Mouse (Mus musculus): ENCODE measurements at regions not wholly inside any gene's neighbourhood (a gene's known extent, or its start where the extent isn't known, plus 50 kb on each side); places are given as distances from the start of the nearest gene placed in this dataset.

DNA sequence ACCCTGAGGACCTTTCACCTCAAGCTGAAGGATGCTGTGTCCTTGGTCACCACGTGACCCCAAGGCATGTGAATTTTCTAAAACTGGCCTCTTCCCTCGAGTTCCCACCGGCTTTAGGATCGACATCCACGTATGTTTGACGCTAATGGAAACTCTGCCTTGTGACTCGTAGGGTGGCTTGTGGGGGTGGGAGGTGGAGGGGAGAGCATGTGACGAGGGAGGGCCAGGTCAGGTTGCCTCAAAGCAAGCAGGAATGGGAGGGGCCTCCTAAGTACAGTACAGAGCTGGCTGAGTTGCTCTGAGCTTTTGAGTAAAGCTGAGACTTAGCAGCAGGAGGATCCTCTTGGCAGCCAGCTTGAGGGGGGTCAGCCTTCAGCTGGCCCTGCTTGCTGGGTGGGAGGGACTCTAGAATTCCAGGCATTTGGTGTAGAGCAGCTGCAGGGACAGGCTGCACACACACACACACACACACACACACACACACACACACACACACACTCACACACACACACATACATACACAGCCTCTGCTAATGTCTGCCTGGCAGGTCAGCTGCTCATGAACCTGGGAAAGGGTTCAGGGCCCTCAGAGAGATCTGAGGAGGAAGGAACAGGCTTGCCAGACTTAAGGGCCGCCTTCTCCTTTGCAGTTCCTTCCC lies 78.5 kb downstream of the Sik1 start:
- no peak for DNase-seq

DNA sequence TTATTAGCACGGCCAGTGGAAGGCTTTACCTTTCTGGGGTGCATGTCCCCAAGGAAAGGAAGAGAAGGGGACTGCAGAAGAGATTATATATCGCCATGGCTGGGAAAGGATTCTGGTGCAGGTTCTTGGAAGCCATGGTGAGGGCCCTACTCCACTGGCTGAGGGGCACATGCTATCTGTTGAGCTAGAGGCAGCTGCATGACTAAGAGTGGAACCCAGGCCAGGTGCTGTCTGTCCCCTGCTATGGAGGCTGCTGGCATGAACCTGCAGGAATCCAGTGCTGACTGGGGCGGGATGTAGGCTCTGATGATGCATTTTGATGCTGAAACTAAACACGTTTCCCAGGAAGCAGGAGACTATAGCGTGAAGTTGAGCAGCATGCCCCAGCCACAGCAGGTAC lies 77.9 kb downstream of the Sik1 start:
- no peak for DNase-seq

DNA sequence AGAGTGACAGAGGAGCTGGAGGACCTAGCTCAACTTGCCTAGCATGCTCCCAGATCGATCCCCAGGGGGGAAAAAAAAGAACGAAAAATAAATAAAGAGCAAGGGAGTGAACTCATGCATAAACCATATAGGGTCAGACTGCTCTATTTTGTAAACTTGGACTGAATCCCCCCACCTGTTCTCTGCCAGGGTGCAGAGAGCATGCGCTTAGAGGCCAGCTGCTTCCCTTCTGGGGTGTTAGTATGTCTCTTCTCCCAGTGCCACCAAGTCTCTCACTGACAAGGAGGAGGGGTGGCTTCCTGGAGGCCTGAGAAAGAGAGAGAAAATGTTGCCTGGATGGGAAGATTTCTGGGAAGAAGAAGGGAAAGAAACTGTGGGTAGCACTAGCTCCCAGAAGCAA lies 76.1 kb downstream of the Sik1 start:
- no peak for DNase-seq

DNA sequence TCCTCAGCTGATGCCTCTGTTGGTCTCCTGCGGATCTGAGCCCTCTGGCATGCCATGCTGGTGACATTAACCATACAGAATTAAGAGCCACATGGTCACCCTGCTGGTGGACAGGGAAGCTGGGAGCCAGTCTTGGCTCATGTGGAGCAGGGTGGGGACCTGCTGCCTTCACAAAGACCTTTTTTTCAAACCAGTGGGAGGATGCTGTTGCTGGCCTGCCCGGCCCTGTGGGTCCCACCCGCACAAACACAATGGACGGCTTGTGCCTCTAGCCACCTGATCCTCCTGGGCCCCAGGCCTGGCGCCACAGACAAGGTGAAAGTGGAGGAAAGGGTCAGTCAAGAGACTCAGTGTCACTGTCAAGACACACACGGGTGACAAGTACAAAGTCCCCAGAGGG lies 73.4 kb downstream of the Sik1 start:
- DNase-seq = no peak

DNA sequence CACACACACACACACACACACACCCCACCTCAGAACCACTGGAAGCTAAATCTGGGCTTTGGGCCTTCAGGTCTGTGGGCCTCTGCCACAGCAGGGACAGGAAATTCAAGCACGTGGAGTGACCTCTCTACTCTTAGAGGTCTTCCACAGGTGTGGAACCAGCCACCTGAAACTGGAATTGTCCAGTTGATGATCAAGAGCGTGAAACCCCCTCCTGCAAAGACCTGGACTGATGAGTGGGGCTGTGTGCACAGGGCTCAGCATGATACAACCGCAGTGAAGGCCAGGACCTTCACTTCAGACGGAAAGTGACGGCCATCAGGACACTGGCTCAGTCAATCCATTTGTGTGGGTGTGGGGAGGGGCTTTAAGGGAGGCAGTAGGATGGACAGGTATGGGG lies 72.5 kb downstream of the Sik1 start:
- DNase-seq = no peak

DNA sequence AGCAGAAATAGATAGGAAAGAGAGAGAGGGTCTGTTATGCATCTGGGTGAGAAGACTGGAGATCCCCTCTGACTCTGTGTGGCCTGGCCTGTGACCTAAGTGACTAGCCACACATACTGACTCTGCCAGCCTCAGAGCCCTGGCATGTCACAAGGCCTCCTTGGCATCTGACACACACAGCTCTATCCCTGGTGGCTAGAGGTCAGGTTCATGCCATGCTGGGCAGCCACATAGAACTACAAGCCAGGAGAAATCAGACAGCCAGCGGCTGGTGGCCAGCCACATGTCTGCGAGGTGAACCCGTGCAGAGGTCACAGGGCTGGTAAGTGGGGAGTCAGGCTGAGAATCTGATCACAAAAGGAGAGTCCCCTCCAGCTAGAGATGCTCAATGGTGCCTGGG lies 67.3 kb downstream of the Sik1 start:
- no peak for DNase-seq

DNA sequence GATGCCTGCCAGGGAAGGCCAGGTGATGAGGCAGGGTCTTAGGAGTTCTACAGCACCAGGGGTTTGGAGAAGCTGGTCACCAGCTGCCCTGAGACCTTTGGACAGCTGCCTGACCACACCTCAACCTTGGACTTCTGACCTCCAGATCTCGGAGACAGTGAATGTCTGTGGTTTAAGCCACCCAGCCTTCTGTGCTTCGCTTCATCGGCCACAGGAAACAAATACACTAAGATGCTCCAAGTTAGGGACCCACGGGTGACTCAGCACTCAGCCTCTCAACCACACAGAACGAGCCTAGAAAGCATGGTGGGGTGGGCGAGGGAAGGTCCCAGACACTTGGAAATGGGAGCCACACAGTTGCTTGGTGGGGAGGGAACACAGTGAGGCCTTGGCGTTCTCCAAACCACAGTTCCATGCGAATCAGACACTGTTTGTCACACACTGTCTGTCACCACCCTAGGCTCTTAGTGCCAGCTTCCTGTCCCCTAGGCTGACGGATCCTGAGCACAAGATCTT lies 66.5 kb downstream of the Sik1 start:
- no peak for DNase-seq

DNA sequence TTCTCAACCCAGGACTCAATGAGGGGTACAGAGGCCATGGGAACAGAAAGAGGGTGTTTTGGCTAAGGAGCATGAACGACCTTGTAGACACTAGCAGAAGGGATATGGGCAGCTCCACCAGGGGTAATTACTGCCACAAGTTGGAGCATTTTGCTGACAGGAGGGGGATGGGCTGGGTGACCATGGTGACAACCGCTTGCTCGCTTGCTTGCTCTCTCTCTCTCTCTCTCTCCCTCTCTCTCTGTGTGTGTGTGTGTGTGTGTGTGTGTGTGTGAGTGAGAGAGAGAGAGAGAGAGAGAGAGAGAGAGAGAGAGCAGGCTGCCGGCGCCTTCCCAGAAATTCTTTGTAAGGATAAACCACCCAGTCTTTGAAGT lies 65.7 kb downstream of the Sik1 start:
- DNase-seq = no peak

DNA sequence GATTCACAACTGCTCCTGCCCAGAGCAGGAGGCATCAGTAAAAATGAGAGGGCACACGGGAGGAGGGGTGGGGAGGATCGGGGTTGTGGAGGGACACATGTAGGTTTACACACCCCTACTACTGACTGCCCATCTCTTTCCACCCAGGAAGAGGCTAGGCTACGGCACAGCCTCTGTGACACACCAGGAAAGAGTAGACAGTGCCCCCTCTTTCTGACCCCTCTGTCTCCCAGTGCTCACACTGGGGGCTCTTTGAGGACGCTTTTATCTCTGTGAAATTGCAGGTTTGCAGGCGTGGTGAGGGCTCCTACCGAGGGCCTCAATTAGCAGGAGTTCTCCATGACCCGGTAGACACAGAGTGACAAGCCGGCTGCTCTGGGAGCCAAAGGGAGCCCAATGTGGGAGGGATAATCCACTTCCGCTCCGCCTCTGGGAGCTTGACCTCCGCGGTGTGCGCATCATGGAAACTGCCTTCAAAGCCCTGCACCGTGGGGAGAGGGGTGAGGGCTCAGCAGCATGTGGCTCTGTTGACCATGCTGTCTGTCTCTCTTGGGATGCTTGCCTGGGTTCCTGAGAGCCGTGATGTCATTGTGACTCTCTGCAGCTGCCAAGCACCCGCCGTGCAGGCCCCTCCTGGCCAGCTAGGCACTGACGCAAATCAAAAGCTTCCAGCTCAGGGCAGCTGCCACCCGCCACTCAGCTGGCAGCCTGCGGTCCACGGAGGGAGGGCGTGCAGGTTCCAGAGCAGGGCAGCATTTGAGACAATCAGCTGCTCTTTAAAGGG lies 65.1 kb downstream of the Sik1 start:
- peak; percentile 37 to 46 for DNase-seq

DNA sequence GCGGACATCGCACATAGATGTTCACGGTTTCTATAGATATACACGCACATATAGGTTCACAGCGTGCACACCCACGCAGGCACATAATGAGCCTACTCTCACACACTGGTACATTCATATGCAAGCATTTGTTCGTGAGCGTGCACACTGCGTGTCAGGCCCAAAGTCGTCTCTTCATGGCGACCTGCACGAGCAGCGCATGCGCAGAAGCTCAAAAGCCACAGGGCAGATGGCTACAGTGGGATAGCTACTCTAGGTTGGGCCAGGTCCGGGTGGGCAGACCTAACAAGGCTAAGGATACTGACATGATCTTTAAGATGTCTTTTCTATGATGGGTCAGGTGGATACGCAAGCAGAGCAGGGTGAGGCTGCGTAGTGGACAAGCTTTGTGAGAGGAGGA lies 63.9 kb downstream of the Sik1 start:
- DNase-seq = no peak

DNA sequence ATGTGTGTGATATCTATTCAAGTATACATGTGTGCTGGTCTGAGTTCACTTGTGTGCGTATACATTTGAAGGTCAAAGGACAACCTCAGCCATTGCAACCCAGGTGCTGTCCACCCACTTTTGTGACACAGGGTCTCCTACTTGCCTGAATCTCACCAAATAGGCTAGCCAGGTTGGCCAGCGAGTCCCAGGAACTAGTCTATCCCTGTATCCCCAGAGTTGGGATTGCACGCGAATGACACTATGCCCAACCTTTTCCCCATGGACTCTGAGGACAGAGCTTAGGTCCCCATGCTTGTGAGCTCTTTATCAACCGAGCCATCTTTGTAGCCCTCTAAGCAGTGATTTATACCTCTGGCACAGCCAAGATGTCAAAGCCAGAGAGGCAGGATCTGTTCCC lies 62.6 kb downstream of the Sik1 start:
- DNase-seq = no peak

DNA sequence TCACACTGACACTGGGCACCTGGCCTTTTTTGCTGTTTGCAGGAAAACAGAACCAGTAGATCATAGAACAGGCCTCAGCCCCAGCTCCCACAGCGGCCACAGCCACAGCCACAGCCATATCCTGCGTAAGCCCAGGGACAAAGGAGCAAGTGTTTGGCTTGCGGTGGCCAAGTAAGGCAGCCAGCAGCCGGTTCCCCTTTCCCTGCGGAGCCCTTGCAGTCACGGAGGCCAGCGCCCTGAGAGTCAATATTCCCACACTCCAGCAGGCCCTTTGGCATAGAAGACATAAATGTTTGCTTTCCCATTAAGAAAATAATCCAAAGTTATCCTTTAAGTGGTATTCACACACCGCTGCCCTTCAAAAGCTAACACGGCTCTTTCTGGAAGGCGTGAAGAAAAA lies 62.1 kb downstream of the Sik1 start:
- no peak for DNase-seq

DNA sequence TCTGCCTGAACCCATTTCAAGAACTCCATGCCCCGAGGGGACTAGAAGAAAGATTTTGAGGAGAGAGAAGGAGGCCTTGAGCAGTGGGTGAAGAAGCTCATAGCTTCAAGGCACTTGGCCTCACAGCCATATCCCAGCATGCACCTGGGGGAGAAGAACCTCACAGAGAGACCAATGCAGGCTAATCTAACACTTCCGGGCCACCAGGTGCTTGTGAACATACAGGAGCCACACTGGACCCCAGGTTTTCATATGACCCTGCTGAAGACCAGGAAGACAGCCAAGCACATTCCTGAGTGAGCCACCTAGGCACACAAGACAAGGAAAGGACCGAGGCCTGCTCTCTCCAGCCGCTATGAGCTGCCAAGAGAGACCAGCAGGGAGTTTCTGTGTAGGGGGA lies 61.6 kb downstream of the Sik1 start:
- DNase-seq = no peak

Measured in spleen, adult 18-20 months (tissue).